Mouse (Mus musculus) splenic B cell, adult 2 months (primary cell): ENCODE results near the gene Gabrb1.

Experiments
- DNase-seq: peaks from one replicate; pipeline ENCODE4 v3.0.0-alpha.2; 2011; ENCODE audit warnings: low read depth, low spot score
- H3K27me3 ChIP-seq: 2 replicates; pipeline ENCODE4 v1.6.1; 2012; ENCODE audit warnings: mild to moderate bottlenecking, low read length, moderate library complexity, mixed read lengths; ENCODE audit not compliant: control insufficient read depth, poor library complexity, insufficient read depth, severe bottlenecking
- H3K36me3 ChIP-seq: 2 replicates; pipeline ENCODE4 v1.6.1; 2012; ENCODE audit warnings: mild to moderate bottlenecking, low read length, moderate library complexity, mixed read lengths; ENCODE audit not compliant: control insufficient read depth, poor library complexity, insufficient read depth, severe bottlenecking

Gene Gabrb1

GRCm38 (mm10) chr5:71923636-71924035 is 265.7 kb downstream of the Gabrb1 start:
- Histone ChIP-seq H3K36me3 (no peaks in the 10 kb centered on the region), H3K27me3 (no peaks in the 10 kb centered on the region)
- DNase-seq: no peak

GRCm38 (mm10) chr5:71926336-71926735 is 268.4 kb downstream of the Gabrb1 start:
- Histone ChIP-seq H3K36me3 (no peaks in the 10 kb centered on the region), H3K27me3 (no peaks in the 10 kb centered on the region)
- no peak for DNase-seq

GRCm38 (mm10) chr5:71930036-71930435 is 272.1 kb downstream of the Gabrb1 start:
- DNase-seq: no peak

GRCm38 (mm10) chr5:71951398-71951797 is 293.5 kb downstream of the Gabrb1 start:
- no peak for DNase-seq

More at GRCm38 (mm10) chr5:71930036-71930435, 272.1 kb downstream of the Gabrb1 start:
- H3K36me3 ChIP-seq: no peaks in the 10 kb centered on the region
- no peaks in the 10 kb centered on the region for H3K27me3 ChIP-seq

GRCm38 (mm10) chr5:71955070-71955685 is 297.3 kb downstream of the Gabrb1 start:
- Histone ChIP-seq H3K27me3 (no peaks in the 10 kb centered on the region), H3K36me3 (no peaks in the 10 kb centered on the region)
- no peak for DNase-seq

More at GRCm38 (mm10) chr5:71951398-71951797, 293.5 kb downstream of the Gabrb1 start:
- Histone ChIP-seq H3K27me3 (no peaks in the 10 kb centered on the region), H3K36me3 (no peaks in the 10 kb centered on the region)

GRCm38 (mm10) chr5:71964876-71965432 is 307.0 kb downstream of the Gabrb1 start:
- DNase-seq: no peak
- no peaks in the 10 kb centered on the region for H3K27me3 ChIP-seq
- H3K36me3 ChIP-seq: no peaks in the 10 kb centered on the region

GRCm38 (mm10) chr5:71965529-71965928 is 307.6 kb downstream of the Gabrb1 start:
- H3K36me3 ChIP-seq: no peaks in the 10 kb centered on the region
- H3K27me3 ChIP-seq: no peaks in the 10 kb centered on the region
- DNase-seq: no peak

- H3K36me3 ChIP-seq: no peaks in the 10 kb centered on the region
- no peak for DNase-seq
- no peaks in the 10 kb centered on the region for H3K27me3 ChIP-seq
Observed at GRCm38 (mm10) chr5:71970140-71970800, 312.4 kb downstream of the Gabrb1 start.

GRCm38 (mm10) chr5:71972831-71973230 is 314.9 kb downstream of the Gabrb1 start:
- DNase-seq: no peak
- Histone ChIP-seq H3K36me3 (no peaks in the 10 kb centered on the region), H3K27me3 (no peaks in the 10 kb centered on the region)

- Histone ChIP-seq H3K27me3 (no peaks in the 10 kb centered on the region), H3K36me3 (no peaks in the 10 kb centered on the region)
- DNase-seq: no peak
Observed at GRCm38 (mm10) chr5:71976133-71976532, 318.2 kb downstream of the Gabrb1 start.

- Histone ChIP-seq H3K36me3 (no peaks in the 10 kb centered on the region), H3K27me3 (no peaks in the 10 kb centered on the region)
- no peak for DNase-seq
Observed at GRCm38 (mm10) chr5:71976571-71977061, 318.7 kb downstream of the Gabrb1 start.

GRCm38 (mm10) chr5:71986561-71986960 is 328.6 kb downstream of the Gabrb1 start:
- no peaks in the 10 kb centered on the region for H3K27me3 ChIP-seq
- H3K36me3 ChIP-seq: no peaks in the 10 kb centered on the region
- DNase-seq: no peak

GRCm38 (mm10) chr5:71986983-71987398 is 329.1 kb downstream of the Gabrb1 start:
- H3K27me3 ChIP-seq: no peaks in the 10 kb centered on the region
- no peaks in the 10 kb centered on the region for H3K36me3 ChIP-seq
- DNase-seq: no peak

- Histone ChIP-seq H3K27me3 (no peaks in the 10 kb centered on the region), H3K36me3 (no peaks in the 10 kb centered on the region)
- no peak for DNase-seq
Observed at GRCm38 (mm10) chr5:71999466-71999865, 341.6 kb downstream of the Gabrb1 start.

GRCm38 (mm10) chr5:72003811-72004435 is 346.0 kb downstream of the Gabrb1 start:
- H3K36me3 ChIP-seq: no peaks in the 10 kb centered on the region
- H3K27me3 ChIP-seq: no peaks in the 10 kb centered on the region
- DNase-seq: no peak
